Mouse (Mus musculus): Measurements from ENCODE around the gene Gm20388.

- TF ChIP-seq ZC3H11A (IDR thresholded peaks at IDR 0.05; ENCODE audit: borderline replicate concordance, low read depth, low read length), result no peak
- no peak for TF ChIP-seq HCFC1 (IDR thresholded peaks at IDR 0.05; ENCODE audit: borderline replicate concordance, insufficient read depth, low read length)
- TF ChIP-seq ZNF384 (IDR thresholded peaks at IDR 0.05; ENCODE audit: low read depth, low read length), result no peak
Measured at GRCm38 (mm10) chr8:121673153-121673552, 1762.5 kb downstream of the Gm20388 start.
